ENCODE assay signal across 9 mouse cellular contexts in the genomic region with DNA sequence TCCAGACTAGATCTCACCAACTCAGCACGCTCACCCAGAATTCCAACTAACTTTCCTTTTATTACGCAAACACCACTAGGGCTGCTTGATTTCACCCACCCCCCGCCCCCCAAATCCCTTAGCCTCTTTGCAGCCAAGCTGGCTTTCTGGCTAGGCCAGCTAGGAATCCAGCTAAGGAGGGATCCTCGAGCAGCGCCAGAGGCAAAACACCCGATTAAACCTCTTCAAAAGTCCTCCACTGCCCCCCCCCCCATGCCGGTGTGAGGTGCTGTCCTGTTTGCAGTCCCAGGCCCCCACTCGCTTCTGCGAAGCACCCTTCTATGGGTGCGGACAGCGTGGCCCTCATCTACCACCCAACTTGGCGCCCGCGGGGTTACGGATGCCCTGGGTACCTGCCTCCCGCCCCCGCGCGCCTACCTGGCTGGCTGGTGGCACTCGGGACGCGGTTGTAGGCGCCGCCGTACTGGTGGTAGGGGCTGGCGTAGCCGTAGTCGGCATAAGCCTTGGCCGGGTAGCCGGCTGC. TPM values are rescaled to one million over a fixed set of nuclear protein-coding genes. Genes with fewer than 3 reads are reported as not detected.
DNase-seq lines count a peak whose midpoint lies in the region; ATAC-seq and TF ChIP-seq lines count a peak whose summit lies in the region.
"Had no signal": no experiment of that assay in that cellular context is flagged by ENCODE, and none has a peak within 500 bp of the region (broad histone marks: within the 10 kb centered on the region; RNA-seq: fewer than 3 reads in every experiment).

No protein-coding gene starts in this region.

- peak overlapping the region; percentile 66 for H3K4me3 ChIP-seq in gastrocnemius, adult 2 months
- H3K4me3 ChIP-seq in ES-Bruce4 (ENCODE audit: low read depth, low read length), result peak overlapping the region; percentile 50
- no peak overlapping the region for H3K4me3 ChIP-seq in liver, embryonic 16.5 days (ENCODE audit: low read depth, low read length)

- H3K9ac ChIP-seq in ES-Bruce4 (ENCODE audit: low read depth, poor library complexity, severe bottlenecking), result no peak overlapping the region
- H3K9ac ChIP-seq in liver, embryonic 16.5 days (ENCODE audit: low read depth, low read length), result no peak overlapping the region

- TF ChIP-seq POLR2A in ES-Bruce4 (IDR thresholded peaks at IDR 0.05; ENCODE audit: insufficient read depth, low read length), result no peak

- 0 out of 2 replicates have a peak, but pooled peaks have one; percentile 10 for ATAC-seq in granulocyte monocyte progenitor cell, adult 5-6 weeks (replicated peaks; ENCODE audit: poor library complexity, severe bottlenecking)
- ATAC-seq in liver, embryonic 16.5 days (ENCODE audit: low read depth), result no peak

- TF ChIP-seq CTCF in gastrocnemius, adult 2 months (IDR thresholded peaks at IDR 0.05), result no peak
- TF ChIP-seq CTCF in ES-Bruce4 (IDR thresholded peaks at IDR 0.05; ENCODE audit: low read depth, low read length), result no peak

- WGBS in liver, embryonic 16.5 days (ENCODE audit: insufficient replicate concordance), result 3% methylated on average over 30 of the region's 30 CpGs

- no peak overlapping the region for H3K27ac ChIP-seq in gastrocnemius, adult 2 months
- no peak overlapping the region for H3K27ac ChIP-seq in ES-Bruce4 (ENCODE audit: insufficient read depth, low read length)
- H3K27ac ChIP-seq in liver, embryonic 16.5 days (ENCODE audit: low read length), result no peak overlapping the region

- intact Hi-C loops in gastrocnemius, adult 2 months (cut with DNase I), result loop anchor here (10.0 kb wide), 1 partner anchor 876 kb away; no protein-coding TSS in a partner anchor
- intact Hi-C loops in gastrocnemius, postnatal 36 days (cut with DNase I), result loop anchor here (10.0 kb wide), 1 partner anchor 1026 kb away; no protein-coding TSS in a partner anchor
- intact Hi-C loops in left cerebral cortex, postnatal 25 days (cut with DNase I), result loop anchor here (5.0 to 10.0 kb wide), 3 partner anchors 34 to 1246 kb away; no protein-coding TSS in a partner anchor

- H3K4me1 ChIP-seq in ES-Bruce4 (ENCODE audit: control insufficient read depth, insufficient read depth, low read length), result no peaks in the 10 kb centered on the region
- H3K4me1 ChIP-seq in liver, embryonic 16.5 days (ENCODE audit: control insufficient read depth, low read depth, low read length), result no peaks in the 10 kb centered on the region

- DNase-seq in gastrocnemius, adult 2 months, result no peak
- no peak for DNase-seq in gastrocnemius, postnatal 36 days
- DNase-seq in Muller cell, postnatal 12 days (ENCODE audit: inconsistent ontology term), result no peak
- DNase-seq in layer of hippocampus, adult 11-12 months (ENCODE audit: low spot score), result no peak
- no peak for DNase-seq in left cerebral cortex, postnatal 25 days (ENCODE audit: low spot score in 2 of 2)
- DNase-seq: adrenal gland, postnatal 25 days had no signal

- H3K9me3 ChIP-seq in ES-Bruce4 (replicated peaks; ENCODE audit: control insufficient read depth, insufficient read depth, low read length, poor library complexity, severe bottlenecking), result peaks cover 6% of the 10 kb centered on the region; the same call in 1 of the 2 replicates
- no peaks in the 10 kb centered on the region for H3K9me3 ChIP-seq in liver, embryonic 16.5 days (replicated peaks; ENCODE audit: control insufficient read depth, low read length)

- peak overlapping the region; percentile 34; the same call in 1 of the 2 replicates for H3K4me2 ChIP-seq in liver, embryonic 16.5 days (ENCODE audit: low read depth, low read length)

- peaks cover 39% of the 10 kb centered on the region for H3K27me3 ChIP-seq in ES-Bruce4 (ENCODE audit: control insufficient read depth, insufficient read depth, low read length, poor library complexity, severe bottlenecking)
- H3K27me3 ChIP-seq in liver, embryonic 16.5 days (ENCODE audit: control insufficient read depth, insufficient read depth, low read depth, low read length), result peaks cover 80% of the 10 kb centered on the region

- TF ChIP-seq EP300 in ES-Bruce4 (IDR thresholded peaks at IDR 0.05; ENCODE audit: insufficient read depth, low read depth, low read length), result no peak

- no peaks in the 10 kb centered on the region for H3K36me3 ChIP-seq in ES-Bruce4 (ENCODE audit: control insufficient read depth, insufficient read depth, low read length, poor library complexity, severe bottlenecking)
- no peaks in the 10 kb centered on the region for H3K36me3 ChIP-seq in liver, embryonic 16.5 days (ENCODE audit: control insufficient read depth, insufficient read depth)

RNA-seq across cellular contexts. Expression of gene Dlx5, which starts 0.7 kb away (rescaled TPM):
- not detected for total RNA-seq in gastrocnemius, adult 2 months (2021)
- not detected for total RNA-seq in gastrocnemius, postnatal 36 days (2021)
- polyA plus RNA-seq in ES-Bruce4 (2011; ENCODE audit: insufficient read depth, insufficient read length, low read depth, missing spikeins), result 0.42 TPM in 1 of 2 replicates, not detected in the other
- not detected in 2 replicates for total RNA-seq in granulocyte monocyte progenitor cell, adult 5-6 weeks (2014; fragmentation: Nextera tagmentation)
- total RNA-seq in granulocyte monocyte progenitor cell, adult 5-6 weeks (2017), result not detected in 2 replicates
- 0.12 TPM in 1 of 2 replicates, not detected in the other for polyA plus RNA-seq in liver, embryonic 16.5 days (2015; fragmentation: Nextera tagmentation; extraction: Ambion mirVana)
- total RNA-seq in left cerebral cortex, postnatal 25 days (2021), result 1 to 10 TPM; 6.5 to 9.1 TPM
- total RNA-seq: adrenal gland, postnatal 25 days had no signal

RNA-seq across cellular contexts. Expression of gene Dlx6, which starts 18.0 kb away (rescaled TPM):
- total RNA-seq in gastrocnemius, adult 2 months (2021), result not detected
- not detected for total RNA-seq in gastrocnemius, postnatal 36 days (2021)
- polyA plus RNA-seq in ES-Bruce4 (2011; ENCODE audit: insufficient read depth, insufficient read length, low read depth, missing spikeins), result 0.30 TPM in 1 of 2 replicates, not detected in the other
- total RNA-seq in granulocyte monocyte progenitor cell, adult 5-6 weeks (2014; fragmentation: Nextera tagmentation), result not detected in 2 replicates
- not detected in 2 replicates for total RNA-seq in granulocyte monocyte progenitor cell, adult 5-6 weeks (2017)
- polyA plus RNA-seq in liver, embryonic 16.5 days (2015; fragmentation: Nextera tagmentation; extraction: Ambion mirVana), result not detected in 2 replicates
- total RNA-seq in left cerebral cortex, postnatal 25 days (2021), result 10 to 100 TPM in 1 of 2 experiments, 1 to 10 TPM in 1; 7.3 to 21.3 TPM

Comparison
In these comparisons a context has a peak if more than half of its experiments do, and no peak if none do; other contexts are left out.
1. RNA of gene Dlx5, which starts 0.7 kb away (total RNA-seq): 6.5 to 9.1 TPM in left cerebral cortex, postnatal 25 days; not detected in gastrocnemius, postnatal 36 days, not detected in gastrocnemius, adult 2 months and not detected in granulocyte monocyte progenitor cell, adult 5-6 weeks; every median in the first group is over 4 times any median in the second.
2. RNA of gene Dlx6, which starts 18.0 kb away (total RNA-seq): 7.3 to 21.3 TPM in left cerebral cortex, postnatal 25 days; not detected in gastrocnemius, adult 2 months, not detected in gastrocnemius, postnatal 36 days and not detected in granulocyte monocyte progenitor cell, adult 5-6 weeks; every median in the first group is over 4 times any median in the second.